Mouse (Mus musculus) gastrocnemius, postnatal 36 days (tissue): ENCODE results near the gene Arfip1. TPM values are rescaled to one million over a fixed set of nuclear protein-coding genes. Genes with fewer than 3 reads are reported as not detected.

Experiments
- DNase-seq, 2 experiments: peaks; one replicate each; pipeline ENCODE4 v3.0.0; 2022
- intact Hi-C: fragments of 180-260 bp; cut with DNase I; formaldehyde crosslinking; loops from one replicate; pipeline ENCODE4 v1.15.1; 2025
- total RNA-seq, 2 experiments: library from RNA; stranded (reverse); gene quantifications; 2 replicates each; pipeline ENCODE4 v1.2.3; 2021

Gene Arfip1
- total RNA-seq, 2 experiments from 2014 or later = 8.1 to 9.7 TPM

DNA sequence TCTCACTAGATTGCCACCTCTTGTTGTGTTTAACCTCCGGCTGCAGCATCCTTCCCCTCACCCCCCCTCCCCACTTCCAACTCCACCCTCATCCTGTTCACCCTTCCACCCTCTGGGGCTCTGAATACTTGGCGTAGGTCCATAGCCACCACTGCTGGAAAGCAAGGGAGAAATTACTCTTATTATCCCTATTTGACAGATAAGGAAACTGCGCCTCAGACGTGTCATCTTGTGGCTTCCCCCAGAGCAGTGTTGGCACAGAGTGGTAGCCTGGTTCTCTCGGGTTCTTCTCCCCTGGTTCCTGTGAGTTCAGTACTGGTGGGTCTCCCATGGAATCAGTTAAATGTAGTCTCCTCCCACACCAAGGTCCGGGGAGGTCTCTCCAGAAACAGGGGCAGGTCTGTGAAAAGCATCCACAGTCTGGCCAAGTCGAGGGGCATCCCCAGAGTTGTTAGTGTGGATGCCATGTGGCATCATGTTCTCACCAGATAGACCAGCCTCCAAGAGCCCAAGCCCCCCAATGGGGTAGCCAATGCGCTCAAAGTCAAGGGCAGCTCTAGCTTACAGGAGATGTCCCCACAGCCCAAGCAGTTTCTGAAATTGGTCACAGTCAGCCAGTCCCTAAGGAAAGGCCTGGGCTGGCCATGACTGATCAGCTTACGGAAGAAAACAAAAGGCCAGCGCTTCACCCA lies 114.9 kb downstream of the Arfip1 start:
- no peak for DNase-seq
- intact Hi-C loops = no loop called here

DNA sequence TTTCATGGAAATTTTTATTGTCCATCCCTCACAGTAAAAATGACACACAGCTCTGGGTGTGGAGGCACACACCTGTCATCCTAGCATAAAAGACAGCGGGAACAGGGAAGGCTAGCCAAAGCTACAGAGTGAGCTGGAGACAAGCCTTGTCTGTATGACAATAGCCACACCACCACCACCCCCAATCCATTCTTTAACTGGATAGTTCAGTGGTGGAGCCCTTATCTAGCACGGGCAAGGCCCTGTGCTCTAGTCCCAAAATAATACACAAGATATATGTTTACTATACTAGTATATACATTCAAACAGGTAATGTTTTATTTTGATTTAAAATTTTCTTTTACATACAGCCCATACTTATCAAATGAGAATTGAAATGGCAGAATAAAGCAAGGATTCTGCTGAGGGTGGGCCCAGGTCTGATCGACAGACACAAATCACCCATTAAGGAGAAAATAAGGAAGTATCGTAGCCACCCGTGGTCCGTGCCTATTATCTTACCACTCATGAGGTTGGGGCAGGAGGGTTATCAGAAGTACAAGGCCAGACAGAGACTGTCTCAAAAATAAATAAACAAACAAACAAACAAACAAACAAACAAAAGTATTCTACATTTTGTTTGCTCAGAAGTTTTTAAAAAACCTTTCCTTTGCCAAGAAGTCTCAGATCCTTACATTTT lies 116.5 kb downstream of the Arfip1 start:
- intact Hi-C loops = no loop called here
- no peak for DNase-seq

DNA sequence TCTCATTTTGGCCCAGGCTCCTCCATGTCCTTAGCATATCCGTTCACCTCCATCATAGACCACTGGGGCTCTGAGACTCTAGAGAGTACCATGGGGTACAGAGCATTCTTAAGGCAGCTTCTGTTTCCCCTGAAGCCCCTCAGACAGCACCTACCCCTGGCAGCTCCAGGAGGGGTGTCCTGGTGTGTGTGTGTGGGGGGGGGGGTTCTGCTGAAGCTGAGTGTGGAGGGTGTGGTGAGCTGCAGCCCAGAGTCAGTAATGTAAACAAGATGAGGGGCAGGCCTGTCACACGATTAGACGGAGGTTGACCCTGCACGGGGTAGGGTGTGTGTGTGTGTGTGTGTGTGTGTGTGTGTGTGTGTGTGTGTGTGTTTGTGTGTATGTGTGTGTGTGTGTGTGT lies 120.7 kb downstream of the Arfip1 start:
- intact Hi-C loops = no loop called here
- DNase-seq = no peak

DNA sequence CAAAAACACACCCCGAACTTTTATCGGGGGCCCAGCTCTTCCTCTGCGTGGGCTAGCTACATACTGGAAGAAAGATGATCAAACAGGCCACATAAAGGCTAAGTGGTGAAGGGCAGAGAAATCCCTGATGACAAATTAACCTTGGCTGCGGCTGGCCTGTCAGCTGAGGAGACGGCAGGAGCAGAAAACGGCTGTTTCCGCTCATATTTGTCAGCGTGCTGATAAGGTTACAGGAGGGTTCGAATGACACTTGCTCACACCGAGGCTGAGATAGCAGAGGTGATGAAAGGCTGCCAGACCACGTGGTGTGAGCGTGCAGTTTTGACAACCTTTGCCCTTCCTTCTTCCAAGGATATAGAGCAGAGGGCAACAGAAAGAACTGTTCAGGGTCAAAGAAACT lies 121.5 kb downstream of the Arfip1 start:
- intact Hi-C loops = no loop called here
- DNase-seq = no peak

DNA sequence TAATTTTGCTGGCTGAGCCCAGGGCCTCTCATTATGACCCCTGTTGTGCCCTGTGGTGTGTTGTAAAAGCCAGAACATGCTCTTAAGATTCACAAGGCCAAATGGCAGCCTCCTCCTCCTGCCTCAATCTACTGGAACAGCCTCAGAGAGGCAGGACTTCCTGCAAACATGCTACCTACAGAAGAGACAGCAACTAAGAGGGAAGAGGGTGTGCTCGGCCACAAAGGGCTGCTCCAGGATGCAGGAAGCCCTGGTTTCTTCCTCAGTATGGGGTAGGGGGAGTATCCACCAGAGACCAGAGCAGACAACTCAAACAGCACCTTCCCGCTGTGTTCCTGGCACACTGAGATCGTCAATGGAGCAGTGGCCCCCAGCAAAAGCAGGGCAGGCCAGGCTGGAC lies 121.9 kb downstream of the Arfip1 start:
- DNase-seq = no peak
- intact Hi-C loops = no loop called here

DNA sequence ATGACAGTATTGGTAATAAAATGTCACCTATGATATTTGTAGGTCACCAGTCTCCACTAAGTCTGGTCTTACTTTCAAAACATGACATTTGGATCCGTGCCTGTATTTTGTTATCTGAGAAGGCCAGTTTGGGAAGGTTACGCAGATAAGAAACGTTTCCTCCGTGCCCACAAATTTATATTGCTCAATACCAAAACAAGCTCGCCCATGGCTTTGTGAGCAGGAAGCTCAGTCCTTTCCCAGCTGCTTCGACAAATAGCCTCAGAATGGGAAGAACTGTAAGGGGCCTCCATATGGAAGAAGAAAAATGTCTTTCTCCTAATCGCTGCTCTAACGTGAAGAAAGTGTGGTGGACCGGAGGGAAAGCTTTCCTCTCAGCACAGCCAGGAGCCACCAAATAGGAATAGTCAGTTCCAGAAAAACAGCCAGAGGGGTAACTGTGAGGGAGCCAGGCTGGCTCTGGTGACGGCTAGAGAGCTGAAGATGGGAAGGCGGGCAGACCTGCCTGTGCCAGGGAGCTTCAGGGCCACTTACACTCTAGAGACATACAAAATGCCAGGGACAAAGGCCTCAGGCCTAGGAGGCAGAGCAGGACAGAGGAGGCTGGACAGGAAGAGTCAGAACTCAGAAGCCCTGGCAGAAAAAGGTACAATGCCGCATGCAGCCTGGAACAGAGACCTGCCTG lies 126.5 kb downstream of the Arfip1 start:
- DNase-seq = no peak
- intact Hi-C loops = no loop called here

DNA sequence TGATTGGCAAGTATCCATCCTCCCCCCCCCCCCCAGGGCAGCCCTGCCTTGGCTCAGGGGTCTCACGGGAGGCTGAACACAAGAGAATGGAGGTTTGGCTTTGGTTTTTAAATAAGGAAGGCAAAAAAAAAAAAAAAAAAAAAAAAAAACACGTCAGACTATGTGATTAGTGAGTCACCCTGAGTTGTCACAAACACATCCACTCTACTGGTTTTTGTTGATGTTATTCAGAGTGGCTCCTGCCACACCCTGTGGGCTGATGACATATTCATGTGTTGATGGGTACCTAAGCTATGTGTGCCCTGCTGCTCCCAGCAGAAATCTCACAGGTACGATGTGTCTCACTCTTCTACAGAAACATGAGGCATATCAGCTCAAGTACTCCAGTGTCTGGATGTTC lies 131.8 kb downstream of the Arfip1 start:
- no peak for DNase-seq
- intact Hi-C loops = no loop called here

DNA sequence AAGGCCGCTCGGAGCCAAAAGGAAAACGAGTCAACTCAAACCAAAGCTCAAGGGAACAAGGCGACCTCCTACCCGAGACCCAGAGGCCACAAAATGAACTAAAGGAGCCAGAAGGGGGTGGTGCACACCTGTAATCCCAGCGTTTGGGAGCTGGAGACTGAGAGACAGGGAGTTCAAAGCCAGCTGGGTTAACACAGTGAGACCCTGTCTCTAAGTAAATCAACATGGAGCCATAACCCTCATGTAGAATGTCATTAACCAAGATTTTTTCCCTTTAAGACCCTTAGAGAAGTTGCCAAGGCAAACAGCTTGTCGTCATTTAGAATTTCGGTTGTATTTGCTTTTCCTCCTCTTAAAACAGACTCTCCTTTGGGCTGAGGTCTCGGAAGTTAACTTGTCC lies 133.4 kb downstream of the Arfip1 start:
- intact Hi-C loops = no loop called here

DNA sequence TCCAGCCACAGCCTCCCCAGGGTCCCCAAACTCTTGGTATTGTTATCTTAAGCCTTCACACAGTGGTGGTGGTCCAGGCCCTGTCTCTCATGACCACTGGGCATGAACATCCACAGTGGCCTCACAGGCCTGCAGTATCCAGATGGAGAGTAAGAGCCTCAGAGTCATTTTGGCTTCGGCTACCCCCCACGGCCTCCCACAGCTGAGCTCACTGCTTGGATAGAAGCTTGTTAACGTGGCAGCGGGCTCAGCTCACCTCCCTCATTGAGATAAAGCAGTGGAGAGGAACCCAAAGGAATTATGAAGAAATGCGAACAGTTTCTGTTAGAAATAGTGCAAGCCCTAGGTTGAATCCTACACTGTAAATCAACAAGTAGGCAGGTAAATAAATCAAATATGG lies 134.6 kb downstream of the Arfip1 start:
- DNase-seq = no peak
- intact Hi-C loops = loop anchor here (1.0 kb wide), 1 partner anchor 19 kb away; no protein-coding TSS in a partner anchor

More for the DNA sequence above, 133.4 kb downstream of the Arfip1 start:
- no peak for DNase-seq

Other genes with a start within 250 kb of the Arfip1 start
- gene Fhdc1, start 102.2 kb downstream of the Arfip1 start, total RNA-seq = under 1 TPM; 0.23 to 0.44 TPM
- 1 to 10 TPM; 6.6 to 7.5 TPM for gene Tigd4, start 10.9 kb upstream of the Arfip1 start, total RNA-seq
- under 1 TPM; 0.33 to 0.57 TPM for gene Tmem154, start 83.6 kb upstream of the Arfip1 start, total RNA-seq
- gene Fbxw7, start 232.6 kb upstream of the Arfip1 start, total RNA-seq = 10 to 100 TPM; 12.4 to 20.2 TPM